Mouse (Mus musculus) ES-Bruce4 (cell line): ENCODE results near the gene Cck.

Experiments
- EP300 ChIP-seq: IDR thresholded peaks from 2 replicates; pipeline ENCODE4 v1.6.1; 2011; ENCODE audit warnings: low read depth, low read length; ENCODE audit not compliant: insufficient read depth
- POLR2A ChIP-seq: IDR thresholded peaks from one replicate; pipeline ENCODE4 v1.8.1; 2011; ENCODE audit warnings: low read length; ENCODE audit not compliant: insufficient read depth

GRCm38 (mm10) chr9:121541530-121541929, 46.0 kb upstream of the Cck start:
- TF ChIP-seq EP300 = no peak
- TF ChIP-seq POLR2A = no peak
